ENCODE assay signal across 21 mouse cellular contexts in the genomic region with DNA sequence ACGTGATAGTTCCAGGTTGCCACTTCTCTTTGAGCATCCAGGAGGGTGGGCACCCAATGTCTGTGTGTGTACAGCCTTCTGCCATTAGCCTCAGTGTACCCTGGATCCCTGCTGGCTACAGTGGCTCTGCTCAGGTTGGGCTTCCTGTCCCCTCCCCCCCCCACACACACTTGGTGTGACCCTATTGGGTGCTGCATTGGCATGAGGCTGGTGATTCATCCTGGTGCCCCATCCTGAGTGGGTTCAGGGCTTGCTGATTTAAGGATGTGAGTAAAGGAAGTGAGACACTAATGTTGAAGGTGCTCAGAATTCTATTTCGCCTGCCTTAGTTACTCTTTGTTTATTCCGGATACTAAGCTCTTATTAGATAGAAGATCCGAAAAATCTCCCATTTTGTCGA. TPM values are rescaled to one million over a fixed set of nuclear protein-coding genes. Genes with fewer than 3 reads are reported as not detected.
"Had no signal": no experiment of that assay in that cellular context is flagged by ENCODE, and none has a peak within 500 bp of the region (broad histone marks: within the 10 kb centered on the region; RNA-seq: fewer than 3 reads in every experiment).

No protein-coding gene starts in this region.

- H3K4me3 ChIP-seq: liver, embryonic 13.5 days; liver, embryonic 15.5 days; lung, embryonic 15.5 days; midbrain, embryonic 12.5 days; midbrain, embryonic 15.5 days; neural tube, embryonic 12.5 days had no signal

- H3K27me3 ChIP-seq: liver, embryonic 13.5 days; liver, embryonic 15.5 days; lung, embryonic 15.5 days; midbrain, embryonic 12.5 days; midbrain, embryonic 15.5 days; neural tube, embryonic 12.5 days had no signal

- DNase-seq: liver, embryonic 13.5 days; liver, postnatal 0 days; lung, adult 2 months; lung, postnatal 14 days; lung, postnatal 36 days; retina, postnatal 1 day; right cerebral cortex, adult 18-20 months; right cerebral cortex, postnatal 25 days; right cerebral cortex, postnatal 4 days; spleen, adult 18-20 months; thymus, adult 18-20 months; thymus, postnatal 14 days; thymus, postnatal 36 days had no signal

- H3K27ac ChIP-seq: liver, embryonic 13.5 days; liver, embryonic 15.5 days; lung, embryonic 15.5 days; midbrain, embryonic 12.5 days; midbrain, embryonic 15.5 days; neural tube, embryonic 12.5 days had no signal

- ATAC-seq: liver, postnatal 0 days; lung, postnatal 0 days; midbrain, embryonic 15.5 days had no signal

- H3K36me3 ChIP-seq: liver, embryonic 13.5 days; liver, embryonic 15.5 days; lung, embryonic 15.5 days; midbrain, embryonic 12.5 days; midbrain, embryonic 15.5 days; neural tube, embryonic 12.5 days had no signal

- H3K4me1 ChIP-seq: liver, embryonic 13.5 days; liver, embryonic 15.5 days; midbrain, embryonic 12.5 days; midbrain, embryonic 15.5 days; neural tube, embryonic 12.5 days had no signal

- H3K9me3 ChIP-seq: liver, embryonic 13.5 days; liver, embryonic 15.5 days; lung, embryonic 15.5 days; midbrain, embryonic 12.5 days; midbrain, embryonic 15.5 days; neural tube, embryonic 12.5 days had no signal

RNA-seq across cellular contexts. Expression of gene Kcnq1, which starts 26.7 kb away (rescaled TPM):
- total RNA-seq: monocyte, adult 5-6 weeks; neutrophil, adult 5-6 weeks had no signal

RNA-seq across cellular contexts. Expression of gene Trpm5, which starts 38.4 kb away (rescaled TPM):
- total RNA-seq: monocyte, adult 5-6 weeks; neutrophil, adult 5-6 weeks had no signal
